Mouse (Mus musculus) lung, embryonic 15.5 days (tissue): ENCODE results near the gene Naa80. TPM values are rescaled to one million over a fixed set of nuclear protein-coding genes. Genes with fewer than 3 reads are reported as not detected.

Experiments
- ATAC-seq: fragments of 200-750 bp; cut with Nextera tagmentation; 2 replicates; pipeline ENCODE4 v1.8.0; 2017; ENCODE audit warnings: moderate number of reproducible peaks, borderline replicate concordance; ENCODE audit not compliant: low FRiP score, low TSS enrichment; ENCODE audit errors: extremely low read depth
- H3K27ac ChIP-seq: fragments of 300-500 bp; sonication (generic); 2 replicates; pipeline ENCODE4 v1.5.1; 2015; ENCODE audit warnings: moderate library complexity, mild to moderate bottlenecking, inconsistent platforms
- H3K27me3 ChIP-seq: fragments of 300-500 bp; sonication (generic); 2 replicates; pipeline ENCODE4 v1.6.1; 2015; ENCODE audit warnings: inconsistent platforms
- H3K36me3 ChIP-seq: fragments of 300-500 bp; sonication (generic); 2 replicates; pipeline ENCODE4 v1.6.1; 2015; ENCODE audit warnings: inconsistent platforms
- H3K4me1 ChIP-seq: fragments of 300-500 bp; sonication (generic); 2 replicates; pipeline ENCODE4 v1.6.1; 2015; ENCODE audit warnings: inconsistent platforms
- H3K4me2 ChIP-seq: fragments of 300-500 bp; sonication (generic); 2 replicates; pipeline ENCODE4 v1.6.1; 2015; ENCODE audit warnings: inconsistent platforms, mild to moderate bottlenecking, moderate library complexity
- H3K4me3 ChIP-seq: fragments of 300-500 bp; sonication (generic); 2 replicates; pipeline ENCODE4 v1.5.1; 2015; ENCODE audit warnings: mild to moderate bottlenecking, inconsistent platforms
- H3K9ac ChIP-seq: fragments of 300-500 bp; sonication (generic); 2 replicates; pipeline ENCODE4 v1.6.1; 2015; ENCODE audit warnings: inconsistent platforms
- H3K9me3 ChIP-seq: fragments of 300-500 bp; sonication (generic); 2 replicates; pipeline ENCODE4 v1.6.1; 2016; ENCODE audit warnings: inconsistent platforms
- WGBS: fragments of 180-500 bp; shearing (Covaris S2); methylation state at CpG from one replicate; pipeline ENCODE4 v1.1.7; 2015; 5-methylcytosine and 5-hydroxymethylcytosine counted together
- polyA plus RNA-seq: library from polyadenylated mRNA; unstranded; fragments of >200 nt; fragmentation: Nextera tagmentation; extraction: Ambion mirVana; gene quantifications from 2 replicates; pipeline ENCODE4 v1.2.1, GENCODE M21; 2015

Gene Naa80
- polyA plus RNA-seq, 1 experiment from 2014 or later: 18.2 TPM

GRCm38 (mm10) chr9:107612191-107612944, 33.7 kb downstream of the Naa80 start:
- peak; percentile 93 for ATAC-seq
- H3K4me1 ChIP-seq: peaks cover 49% of the 10 kb centered on the region

GRCm38 (mm10) chr9:107612945-107613569, 34.4 kb downstream of the Naa80 start:
- no peaks in the 10 kb centered on the region for H3K27me3 ChIP-seq
- H3K9me3 ChIP-seq: no peaks in the 10 kb centered on the region
- H3K4me1 ChIP-seq: peaks cover 46% of the 10 kb centered on the region
- H3K9ac ChIP-seq: peak overlapping the region; percentile 18; the same call in 1 of the 2 replicates
- peak; percentile 29; the same call in 1 of the 2 replicates for ATAC-seq
- WGBS: 8% methylated on average over 12 of the region's 12 CpGs
- peaks cover 42% of the 10 kb centered on the region for H3K36me3 ChIP-seq
- peak overlapping the region; percentile 85 for H3K4me2 ChIP-seq
- H3K4me3 ChIP-seq: peak overlapping the region; percentile 39
- peak overlapping the region; percentile 92 for H3K27ac ChIP-seq

More at GRCm38 (mm10) chr9:107612191-107612944, 33.7 kb downstream of the Naa80 start:
- H3K9me3 ChIP-seq: no peaks in the 10 kb centered on the region
- peak overlapping the region; percentile 85 for H3K4me2 ChIP-seq
- peak overlapping the region; percentile 61 for H3K9ac ChIP-seq
- H3K27me3 ChIP-seq: no peaks in the 10 kb centered on the region
- peak overlapping the region; percentile 39 for H3K4me3 ChIP-seq
- H3K36me3 ChIP-seq: peaks cover 35% of the 10 kb centered on the region
- peak overlapping the region; percentile 92 for H3K27ac ChIP-seq
- 8% methylated on average over 40 of the region's 48 CpGs for WGBS

- Histone ChIP-seq H3K4me1 (peaks cover 50% of the 10 kb centered on the region), H3K36me3 (peaks cover 61% of the 10 kb centered on the region), H3K27me3 (no peaks in the 10 kb centered on the region), H3K9me3 (no peaks in the 10 kb centered on the region), H3K4me3 (no peak overlapping the region), H3K9ac (no peak overlapping the region), H3K4me2 (no peak overlapping the region), H3K27ac (0 out of 2 replicates have a peak overlapping the region, but pooled peaks have one; percentile 3)
- WGBS: 89% methylated on average over 4 of the region's 4 CpGs
- ATAC-seq: no peak
Measured at GRCm38 (mm10) chr9:107615035-107615434, 36.3 kb downstream of the Naa80 start.

GRCm38 (mm10) chr9:107617461-107617860, 38.8 kb downstream of the Naa80 start:
- Histone ChIP-seq H3K36me3 (peaks cover 73% of the 10 kb centered on the region), H3K4me2 (no peak overlapping the region), H3K4me1 (peaks cover 49% of the 10 kb centered on the region), H3K27ac (no peak overlapping the region), H3K27me3 (no peaks in the 10 kb centered on the region), H3K9me3 (no peaks in the 10 kb centered on the region), H3K4me3 (no peak overlapping the region), H3K9ac (no peak overlapping the region)
- ATAC-seq: no peak
- WGBS: 77% methylated on average over 2 of the region's 2 CpGs

GRCm38 (mm10) chr9:107618098-107618497, 39.4 kb downstream of the Naa80 start:
- H3K4me3 ChIP-seq: no peak overlapping the region
- peaks cover 75% of the 10 kb centered on the region for H3K36me3 ChIP-seq
- H3K27me3 ChIP-seq: no peaks in the 10 kb centered on the region
- 74% methylated on average over 6 of the region's 6 CpGs for WGBS
- ATAC-seq: no peak
- no peak overlapping the region for H3K4me2 ChIP-seq
- peaks cover 45% of the 10 kb centered on the region for H3K4me1 ChIP-seq
- no peaks in the 10 kb centered on the region for H3K9me3 ChIP-seq
- H3K9ac ChIP-seq: no peak overlapping the region
- H3K27ac ChIP-seq: peak overlapping the region; percentile 88

- peak overlapping the region; percentile 88 for H3K27ac ChIP-seq
Measured at GRCm38 (mm10) chr9:107618778-107619545, 40.3 kb downstream of the Naa80 start.

GRCm38 (mm10) chr9:107619546-107619879, 40.8 kb downstream of the Naa80 start:
- no peak overlapping the region for H3K4me2 ChIP-seq
- H3K36me3 ChIP-seq: peaks cover 78% of the 10 kb centered on the region
- H3K4me1 ChIP-seq: peaks cover 41% of the 10 kb centered on the region

More at GRCm38 (mm10) chr9:107618778-107619545, 40.3 kb downstream of the Naa80 start:
- Histone ChIP-seq H3K9ac (peak overlapping the region; percentile 27; the same call in 1 of the 2 replicates), H3K36me3 (peaks cover 78% of the 10 kb centered on the region), H3K4me2 (no peak overlapping the region), H3K4me3 (no peak overlapping the region), H3K4me1 (peaks cover 37% of the 10 kb centered on the region), H3K27me3 (no peaks in the 10 kb centered on the region), H3K9me3 (no peaks in the 10 kb centered on the region)
- WGBS: 14% methylated on average over 13 of the region's 13 CpGs
- ATAC-seq: peak; percentile 73

GRCm38 (mm10) chr9:107620954-107621353, 42.3 kb downstream of the Naa80 start:
- H3K9ac ChIP-seq: no peak overlapping the region
- ATAC-seq: no peak
- H3K27me3 ChIP-seq: no peaks in the 10 kb centered on the region
- H3K4me3 ChIP-seq: no peak overlapping the region
- no peaks in the 10 kb centered on the region for H3K9me3 ChIP-seq
- peaks cover 76% of the 10 kb centered on the region for H3K36me3 ChIP-seq
- H3K27ac ChIP-seq: no peak overlapping the region
- H3K4me2 ChIP-seq: no peak overlapping the region
- H3K4me1 ChIP-seq: peaks cover 53% of the 10 kb centered on the region

More at GRCm38 (mm10) chr9:107619546-107619879, 40.8 kb downstream of the Naa80 start:
- Histone ChIP-seq H3K4me3 (no peak overlapping the region), H3K9me3 (no peaks in the 10 kb centered on the region), H3K27ac (peak overlapping the region; percentile 88), H3K27me3 (no peaks in the 10 kb centered on the region), H3K9ac (no peak overlapping the region)
- WGBS: 42% methylated on average over 13 of the region's 13 CpGs
- no peak; the same call in none of the 2 replicates for ATAC-seq

GRCm38 (mm10) chr9:107624539-107624938, 45.9 kb downstream of the Naa80 start:
- H3K9ac ChIP-seq: no peak overlapping the region
- no peaks in the 10 kb centered on the region for H3K9me3 ChIP-seq
- H3K4me1 ChIP-seq: peaks cover 70% of the 10 kb centered on the region
- ATAC-seq: no peak
- peaks cover 44% of the 10 kb centered on the region for H3K36me3 ChIP-seq
- H3K4me3 ChIP-seq: no peak overlapping the region
- WGBS: 72% methylated on average over 5 of the region's 5 CpGs
- no peaks in the 10 kb centered on the region for H3K27me3 ChIP-seq
- peak overlapping the region; percentile 59; the same call in 1 of the 2 replicates for H3K27ac ChIP-seq
- H3K4me2 ChIP-seq: no peak overlapping the region

GRCm38 (mm10) chr9:107624951-107625350, 46.3 kb downstream of the Naa80 start:
- Histone ChIP-seq H3K4me2 (no peak overlapping the region), H3K9me3 (no peaks in the 10 kb centered on the region), H3K4me1 (peaks cover 70% of the 10 kb centered on the region), H3K27ac (peak overlapping the region; percentile 59; the same call in 1 of the 2 replicates), H3K27me3 (no peaks in the 10 kb centered on the region), H3K4me3 (no peak overlapping the region), H3K9ac (no peak overlapping the region), H3K36me3 (peaks cover 40% of the 10 kb centered on the region)
- WGBS: 85% methylated on average over 3 of the region's 3 CpGs
- ATAC-seq: no peak

- Histone ChIP-seq H3K27ac (peak overlapping the region; percentile 90), H3K27me3 (no peaks in the 10 kb centered on the region), H3K9ac (no peak overlapping the region), H3K9me3 (no peaks in the 10 kb centered on the region), H3K4me2 (no peak overlapping the region), H3K4me3 (no peak overlapping the region), H3K36me3 (peaks cover 34% of the 10 kb centered on the region), H3K4me1 (peaks cover 70% of the 10 kb centered on the region)
- 85% methylated on average over 12 of the region's 12 CpGs for WGBS
- ATAC-seq: no peak
Measured at GRCm38 (mm10) chr9:107625351-107626128, 46.9 kb downstream of the Naa80 start.
